Mouse (Mus musculus): Measurements from ENCODE around the gene Samd8. TPM values are rescaled to one million over a fixed set of nuclear protein-coding genes. Genes with fewer than 3 reads are reported as not detected.

Gene Samd8
- total and polyA plus RNA-seq, 3 experiments = 5.4 to 9.5 (median 7.0) TPM

GRCm38 (mm10) chr14:21791722-21792121 is 41.4 kb downstream of the Samd8 start:
- H3K36me3 ChIP-seq (replicated peaks in 1 of 2; ENCODE audit: control insufficient read depth in 1 of 2, insufficient read depth in 1 of 2, low read length in 1 of 2) = peaks cover 13 to 67% of the 10 kb centered on the region in 2 experiments

GRCm38 (mm10) chr14:21792250-21792649 is 41.9 kb downstream of the Samd8 start:
- Histone ChIP-seq H3K4me3 (replicated peaks in 1 of 3; ENCODE audit: low read depth in 2 of 3, low read length in 2 of 3, poor library complexity in 1 of 3) (no peak overlapping the region), H3K4me1 (ENCODE audit: control insufficient read depth in 1 of 2, insufficient read depth in 2 of 2) (peaks cover 0 to 13% of the 10 kb centered on the region in 2 experiments; a peak in 2 of 4 replicates), H3K9ac (ENCODE audit: insufficient read depth, low read depth) (no peak overlapping the region), H3K27ac (ENCODE audit: insufficient read depth, low read depth) (no peak overlapping the region), H3K4me2 (ENCODE audit: insufficient read depth, low read depth, poor library complexity, severe bottlenecking) (no peak overlapping the region), H3K79me2 (replicated peaks; ENCODE audit: control insufficient read depth, extremely low read depth, insufficient read depth, poor library complexity, severe bottlenecking) (no peaks in the 10 kb centered on the region), H3K27me3 (replicated peaks) (no peaks in the 10 kb centered on the region), H3K9me3 (replicated peaks; ENCODE audit: low read length) (no peaks in the 10 kb centered on the region), H3K36me3 (replicated peaks in 1 of 2; ENCODE audit: control insufficient read depth in 1 of 2, insufficient read depth in 1 of 2, low read length in 1 of 2) (peaks cover 13 to 65% of the 10 kb centered on the region in 2 experiments)
- dilution Hi-C loops (cut with MboI; ENCODE audit: extremely low pct_ligation_motif_present, extremely low pct_unique_long_range_greater_than_20kb, low sequenced_read_pairs) (no loop called here), in situ Hi-C loops (cut with MboI; ENCODE audit: low pct_ligation_motif_present, low pct_unique_long_range_greater_than_20kb, low sequenced_read_pairs) (no loop called here)
- no peak for DNase-seq (ENCODE audit: extremely low read depth)
- TF ChIP-seq MAFK (IDR thresholded peaks at IDR 0.05; ENCODE audit: insufficient replicate concordance, low read length) (no peak), MYC (IDR thresholded peaks at IDR 0.05; ENCODE audit: low read depth, low read length) (no peak), ELF1 (IDR thresholded peaks at IDR 0.05; ENCODE audit: low read depth, low read length) (no peak), USF2 (conservative IDR thresholded peaks at IDR 0.05; ENCODE audit: low read depth, low read length) (no peak), JUND (conservative IDR thresholded peaks at IDR 0.05; ENCODE audit: low read depth, low read length) (no peak), JUN (IDR thresholded peaks at IDR 0.05; ENCODE audit: insufficient read depth, low read depth, low read length) (no peak), HCFC1 (IDR thresholded peaks at IDR 0.05; ENCODE audit: low read depth, low read length) (no peak), PAX5 (IDR thresholded peaks at IDR 0.05; ENCODE audit: low read length) (no peak), USF1 (IDR thresholded peaks at IDR 0.05; ENCODE audit: low read depth, low read length) (no peak), CHD1 (IDR thresholded peaks at IDR 0.05; ENCODE audit: low read depth, low read length) (no peak), CTCF (conservative IDR thresholded peaks at IDR 0.05 in 1 of 2, IDR thresholded peaks at IDR 0.05 in 1 of 2; ENCODE audit: low read depth in 2 of 2, low read length in 2 of 2) (no peak)

More at GRCm38 (mm10) chr14:21791722-21792121, 41.4 kb downstream of the Samd8 start:
- Histone ChIP-seq H3K9me3 (replicated peaks; ENCODE audit: low read length) (no peaks in the 10 kb centered on the region), H3K4me3 (replicated peaks in 1 of 3; ENCODE audit: low read depth in 2 of 3, low read length in 2 of 3, poor library complexity in 1 of 3) (no peak overlapping the region), H3K79me2 (replicated peaks; ENCODE audit: control insufficient read depth, extremely low read depth, insufficient read depth, poor library complexity, severe bottlenecking) (no peaks in the 10 kb centered on the region), H3K9ac (ENCODE audit: insufficient read depth, low read depth) (no peak overlapping the region), H3K4me2 (ENCODE audit: insufficient read depth, low read depth, poor library complexity, severe bottlenecking) (no peak overlapping the region), H3K27ac (ENCODE audit: insufficient read depth, low read depth) (no peak overlapping the region), H3K27me3 (replicated peaks) (no peaks in the 10 kb centered on the region), H3K4me1 (ENCODE audit: control insufficient read depth in 1 of 2, insufficient read depth in 2 of 2) (peaks cover 0 to 13% of the 10 kb centered on the region in 2 experiments; a peak in 2 of 4 replicates)
- DNase-seq (ENCODE audit: extremely low read depth) = no peak
- dilution Hi-C loops (cut with MboI; ENCODE audit: extremely low pct_ligation_motif_present, extremely low pct_unique_long_range_greater_than_20kb, low sequenced_read_pairs) (no loop called here), in situ Hi-C loops (cut with MboI; ENCODE audit: low pct_ligation_motif_present, low pct_unique_long_range_greater_than_20kb, low sequenced_read_pairs) (no loop called here)
- TF ChIP-seq ZKSCAN1 (IDR thresholded peaks at IDR 0.05; ENCODE audit: borderline replicate concordance, low read depth, low read length) = no peak
- TF ChIP-seq USF2 (conservative IDR thresholded peaks at IDR 0.05; ENCODE audit: low read depth, low read length) = no peak
- no peak for TF ChIP-seq MAZ (IDR thresholded peaks at IDR 0.05; ENCODE audit: low read depth, low read length)
- TF ChIP-seq NRF1 (IDR thresholded peaks at IDR 0.05; ENCODE audit: low read depth, low read length) = no peak
- no peak for TF ChIP-seq USF1 (IDR thresholded peaks at IDR 0.05; ENCODE audit: low read depth, low read length)
- no peak for TF ChIP-seq MAFK (IDR thresholded peaks at IDR 0.05; ENCODE audit: insufficient replicate concordance, low read length)
- TF ChIP-seq MEF2A (IDR thresholded peaks at IDR 0.05; ENCODE audit: borderline replicate concordance, low read depth, low read length) = no peak
- no peak for TF ChIP-seq EP300 (IDR thresholded peaks at IDR 0.05; ENCODE audit: low read length)
- no peak for TF ChIP-seq ZMIZ1 (IDR thresholded peaks at IDR 0.05; ENCODE audit: low read depth, low read length)
- TF ChIP-seq UBTF (IDR thresholded peaks at IDR 0.05; ENCODE audit: low read depth, low read length) = no peak
